Mouse (Mus musculus) naive thymus-derived CD4-positive, alpha-beta T cell, adult 2 months (primary cell): ENCODE results near the gene Ddx20.
A peak's percentile ranks its signal among the peaks of the same experiment; 100 is the strongest.

Experiments used
- DNase-seq: peaks from one replicate; pipeline ENCODE4 v3.0.0-alpha.2; 2011; ENCODE audit warnings: low read depth

The Ddx20 gene

DNA sequence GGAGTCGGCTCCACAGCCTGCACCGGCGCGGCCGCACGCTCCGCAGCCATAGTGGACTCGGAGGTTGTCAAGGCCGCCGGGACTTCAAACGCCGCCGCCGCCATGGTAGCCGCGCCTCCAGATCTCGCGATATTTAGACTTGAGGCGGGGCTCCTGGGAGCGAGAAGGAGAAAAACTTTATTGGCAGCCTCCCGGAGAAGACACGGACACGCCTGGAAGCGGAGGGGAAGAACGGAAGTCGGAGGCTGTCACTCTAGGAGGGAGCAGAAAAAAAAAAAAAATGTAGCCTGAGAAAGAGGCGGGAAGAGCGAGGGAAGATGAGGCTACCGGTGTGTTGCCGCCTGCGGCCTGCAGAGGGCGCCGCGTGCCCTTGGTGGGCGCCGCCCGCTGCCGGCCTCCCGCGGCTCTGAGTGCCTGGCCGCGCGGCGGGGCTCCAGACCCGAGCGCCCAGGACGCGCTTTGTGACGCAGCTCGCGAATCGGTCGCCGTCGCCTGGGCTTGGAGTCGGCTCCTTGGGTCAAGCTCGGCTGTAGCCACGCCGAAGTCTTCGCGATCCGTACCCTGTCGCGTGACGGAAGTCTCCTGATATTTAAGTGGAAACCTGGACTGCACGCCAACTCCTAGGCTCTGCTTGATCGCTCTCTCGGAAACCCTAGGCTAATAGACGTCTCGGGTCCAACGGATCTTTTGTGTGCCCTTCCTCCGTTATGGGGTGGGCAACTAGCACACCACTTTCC is at the start of gene Ddx20:
Gene Ddx20 (minus strand): TSS at position 251 of the 737 bp plus-strand sequence.
- DNase-seq = peak; percentile 97

DNA sequence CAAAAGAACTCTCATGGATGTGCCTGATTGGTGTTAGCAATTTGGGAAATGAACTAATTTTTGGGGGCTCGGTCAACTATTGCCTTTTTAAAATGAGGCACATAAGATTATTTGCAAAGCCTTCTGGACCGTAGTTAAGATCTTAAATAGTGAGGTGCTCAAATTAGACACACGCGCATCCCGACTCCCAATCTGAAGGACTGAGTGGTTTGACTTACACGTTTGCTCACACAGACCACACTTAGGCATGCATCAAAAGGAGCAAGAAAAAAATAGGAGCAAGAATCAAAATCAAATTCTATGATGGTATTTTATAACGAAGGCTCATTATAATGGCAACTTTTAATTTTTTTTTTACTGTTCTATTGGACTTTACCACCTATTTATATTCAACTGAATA is 49.7 kb upstream of the Ddx20 start:
- DNase-seq = no peak

DNA sequence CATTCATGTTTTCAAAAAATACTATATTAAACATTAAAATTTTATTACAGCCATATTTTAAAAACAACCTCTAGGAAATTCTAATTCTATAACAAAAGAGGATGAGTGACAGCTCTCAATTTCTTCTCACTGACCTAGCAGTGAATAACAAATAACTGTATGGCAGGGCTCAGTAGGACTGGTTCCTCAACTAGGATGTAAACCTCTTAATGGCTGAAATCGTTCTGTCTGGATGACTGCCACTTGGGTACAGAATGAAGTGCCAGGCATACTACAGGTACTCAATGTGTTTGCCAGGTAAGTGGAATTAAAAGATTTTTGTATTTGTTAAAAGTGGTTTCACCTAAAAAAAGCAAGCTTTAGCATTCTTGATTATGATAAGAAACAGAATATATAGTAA is 48.8 kb upstream of the Ddx20 start:
- no peak for DNase-seq

DNA sequence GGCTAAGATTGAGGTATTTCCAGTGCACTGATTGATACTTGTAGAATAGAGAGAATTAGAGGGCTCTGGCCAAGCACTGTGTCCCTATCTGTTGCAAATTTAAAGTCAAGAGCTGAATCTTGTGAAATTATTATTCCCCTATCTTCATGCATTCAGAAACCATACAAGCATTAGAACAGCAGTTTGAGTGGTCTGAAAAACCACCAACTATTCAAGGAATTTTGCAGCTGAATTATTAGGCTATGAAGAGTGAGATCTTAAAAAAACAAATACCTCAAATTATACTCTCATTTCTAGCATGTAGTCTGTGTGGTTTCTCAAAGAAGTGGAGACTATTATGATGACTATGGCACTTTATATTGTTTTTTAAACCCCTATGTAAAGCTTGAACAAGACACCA is 47.9 kb upstream of the Ddx20 start:
- DNase-seq = no peak

DNA sequence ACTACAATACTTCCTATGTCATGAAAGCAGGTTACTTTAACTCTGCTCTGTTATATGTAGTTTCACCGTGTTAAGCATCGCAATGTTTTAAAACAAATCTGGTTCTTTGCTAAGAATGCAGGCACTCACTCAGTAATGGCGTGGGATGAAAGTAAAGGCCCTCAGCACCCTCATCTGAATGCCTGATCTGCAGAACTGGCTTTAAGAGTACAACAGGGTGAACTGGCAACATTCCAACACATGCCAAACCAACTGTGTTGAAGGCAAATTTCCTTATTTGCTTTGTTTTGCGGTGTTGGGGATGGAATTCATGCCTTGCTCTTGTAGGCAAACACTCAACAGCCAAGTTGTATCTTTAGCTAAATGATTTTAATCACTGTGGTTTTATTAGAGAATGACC is 46.2 kb upstream of the Ddx20 start:
- no peak for DNase-seq

DNA sequence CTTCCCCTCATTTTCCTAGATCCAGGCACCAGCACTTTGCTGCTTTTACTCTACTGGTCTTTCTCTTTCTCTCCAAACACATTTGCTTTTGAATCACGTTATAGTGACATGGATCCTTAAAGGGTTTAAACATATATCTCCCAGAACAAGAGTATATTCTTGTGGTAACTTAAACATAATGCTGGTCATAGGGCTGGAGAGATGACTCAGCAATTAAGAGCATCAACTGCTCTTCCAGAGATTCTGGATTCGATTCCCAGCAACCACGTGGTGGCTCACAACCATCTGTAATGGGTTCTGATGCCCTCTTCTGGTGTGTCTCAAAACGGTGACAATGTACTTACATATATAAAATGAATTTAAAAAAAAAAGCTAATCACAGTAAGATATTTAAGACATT is 45.0 kb upstream of the Ddx20 start:
- DNase-seq = no peak

DNA sequence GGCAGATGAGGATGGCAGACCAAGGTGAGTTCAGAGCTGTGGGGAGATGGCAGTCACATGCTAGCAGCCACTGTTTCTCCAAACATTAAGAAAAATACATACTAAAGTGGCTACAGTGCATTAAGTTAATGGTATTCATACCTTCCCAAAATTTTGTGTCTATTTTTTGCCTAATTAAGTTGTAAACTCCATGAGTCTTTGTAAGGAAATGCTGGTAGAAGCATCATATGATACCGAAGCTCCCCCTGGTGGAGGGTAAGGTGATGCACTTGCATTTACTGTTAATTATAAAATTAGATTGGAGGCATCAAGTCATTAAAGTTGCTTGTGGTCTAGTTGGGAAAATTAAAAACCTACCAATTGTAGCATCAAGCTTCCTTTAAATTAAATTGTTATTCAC is 38.7 kb upstream of the Ddx20 start:
- DNase-seq = peak; percentile 79

DNA sequence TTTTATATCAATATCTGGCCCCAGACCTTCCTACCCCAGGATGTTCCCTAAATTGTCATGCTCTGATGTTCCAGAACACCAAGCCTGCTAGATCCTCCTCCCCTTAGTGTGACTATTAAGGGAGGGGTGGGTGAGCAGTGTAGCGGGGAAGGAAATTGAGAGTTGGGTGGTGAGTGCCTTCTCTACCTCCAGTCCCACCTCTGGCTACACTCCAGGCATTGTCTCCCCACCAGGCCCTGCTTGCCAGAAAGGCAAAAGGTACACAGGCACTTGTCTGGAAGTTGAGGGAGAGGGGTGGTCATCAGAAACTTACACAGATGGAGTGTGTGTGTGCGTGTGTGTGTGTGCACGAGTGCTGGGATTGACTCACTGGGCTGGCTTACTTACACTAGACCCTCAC is 35.1 kb upstream of the Ddx20 start:
- no peak for DNase-seq

DNA sequence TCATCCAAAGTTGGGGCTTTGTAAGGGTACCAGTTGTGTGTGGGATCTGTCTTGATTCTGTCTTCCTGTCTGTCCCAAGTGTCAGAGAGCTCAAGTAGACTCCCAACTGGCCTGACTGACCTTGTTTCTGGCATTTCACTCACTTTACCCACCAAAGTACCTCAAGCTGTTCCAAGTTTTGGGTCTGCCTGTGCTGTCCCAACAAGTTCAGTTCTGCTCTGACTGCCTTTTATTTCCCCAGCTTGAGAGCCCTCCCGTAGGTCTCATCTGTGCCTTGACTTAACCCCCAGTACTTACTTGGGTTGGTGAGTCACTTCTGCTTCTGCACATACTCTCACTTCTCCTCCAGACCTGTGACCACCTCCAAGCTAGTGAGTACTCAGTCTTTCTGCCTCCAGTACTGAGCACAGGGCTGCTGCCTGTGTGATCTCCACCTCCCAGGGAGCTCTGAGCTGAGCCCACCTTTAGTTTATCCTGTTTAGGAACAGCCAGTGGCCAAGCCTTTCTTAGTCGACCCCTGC is 34.4 kb upstream of the Ddx20 start:
- no peak for DNase-seq

DNA sequence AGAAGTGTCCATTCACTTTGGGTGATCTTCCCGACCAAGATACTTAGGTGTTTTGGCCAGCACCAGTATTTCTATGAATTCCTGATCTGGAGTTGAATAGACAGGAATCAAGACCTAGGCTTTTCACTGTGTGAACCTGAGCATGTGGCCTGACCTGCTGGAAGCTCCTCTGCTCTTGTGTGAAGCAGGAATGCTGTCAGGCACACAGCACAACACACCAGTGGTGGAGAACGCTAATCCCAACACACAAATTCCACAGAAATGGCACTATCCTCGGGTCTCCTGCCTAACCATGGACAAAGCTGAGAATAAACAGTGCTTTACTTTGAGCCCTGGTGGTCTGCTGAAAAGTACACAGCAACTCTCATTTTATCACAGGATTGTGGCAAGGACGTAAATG is 33.1 kb upstream of the Ddx20 start:
- no peak for DNase-seq

DNA sequence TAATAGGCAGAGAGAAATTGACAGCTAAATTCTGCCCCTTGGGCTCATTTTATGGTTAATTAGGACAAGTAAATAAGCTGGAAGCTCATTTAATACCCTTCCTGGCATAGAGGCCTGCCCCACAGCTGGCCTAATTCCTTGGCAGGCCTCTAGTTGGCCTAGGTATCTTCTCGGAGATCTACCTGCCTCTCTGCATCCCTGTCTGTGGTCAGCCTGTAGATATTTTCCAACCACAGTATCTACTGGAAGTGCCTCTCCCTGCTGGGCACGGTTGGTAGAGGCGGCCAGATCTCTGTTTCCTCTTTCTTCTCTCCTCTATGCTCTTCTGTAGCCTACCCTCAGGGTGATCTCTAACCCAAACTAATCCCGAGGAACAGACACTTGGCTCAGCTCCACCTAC is 32.6 kb upstream of the Ddx20 start:
- DNase-seq = no peak

DNA sequence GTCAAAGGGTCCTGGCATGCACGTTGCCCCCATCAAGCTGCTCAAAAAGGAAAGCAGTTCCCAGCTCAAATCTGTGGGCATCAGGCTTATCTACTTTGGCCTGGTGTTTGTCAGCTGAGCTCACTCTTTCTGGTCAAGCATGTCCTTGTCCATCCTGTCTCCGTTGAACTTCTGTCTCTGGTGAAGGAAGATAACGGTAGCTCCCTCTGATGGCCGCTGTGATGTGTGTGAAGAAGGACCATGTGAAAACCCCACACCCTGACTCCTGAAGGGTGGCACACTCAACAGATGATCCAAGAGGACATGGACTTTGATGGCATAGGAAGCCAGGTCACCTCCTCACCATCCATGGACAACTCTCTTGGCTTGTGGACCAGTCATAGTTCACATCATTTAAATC is 31.4 kb upstream of the Ddx20 start:
- DNase-seq = no peak

DNA sequence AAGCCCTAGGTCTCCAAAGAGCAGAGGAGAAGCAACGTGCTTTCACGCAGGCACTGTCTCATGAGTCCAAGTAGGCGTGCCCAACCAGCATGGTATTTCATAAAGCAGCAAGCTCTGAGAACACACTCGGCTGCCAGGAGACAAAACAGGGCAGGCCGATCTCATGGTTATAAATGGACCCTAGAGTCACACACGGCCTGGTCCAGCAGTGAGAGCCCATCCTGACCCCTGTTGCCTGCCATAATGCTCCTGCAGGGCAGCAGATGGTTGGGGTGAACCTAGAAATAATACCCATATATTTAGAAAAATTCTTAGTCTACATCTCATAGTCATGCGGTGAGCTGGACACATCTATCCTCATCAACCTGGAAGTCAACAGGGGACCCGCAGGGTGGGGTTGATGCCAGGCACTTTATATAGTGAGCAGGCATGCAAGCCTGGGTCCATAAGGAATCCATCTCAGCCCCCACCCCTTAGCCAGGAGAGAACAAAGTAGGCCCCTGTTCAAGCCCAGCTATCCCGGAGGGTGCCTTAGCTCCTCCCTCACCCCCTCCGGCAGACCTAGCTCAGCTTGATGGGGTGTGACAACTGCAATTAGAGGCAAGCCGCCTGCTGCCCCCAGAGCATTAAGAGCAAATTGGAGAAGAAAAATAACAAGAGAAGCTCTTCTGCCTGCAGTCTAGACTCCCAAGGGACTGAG is 30.6 kb upstream of the Ddx20 start:
- DNase-seq = no peak

DNA sequence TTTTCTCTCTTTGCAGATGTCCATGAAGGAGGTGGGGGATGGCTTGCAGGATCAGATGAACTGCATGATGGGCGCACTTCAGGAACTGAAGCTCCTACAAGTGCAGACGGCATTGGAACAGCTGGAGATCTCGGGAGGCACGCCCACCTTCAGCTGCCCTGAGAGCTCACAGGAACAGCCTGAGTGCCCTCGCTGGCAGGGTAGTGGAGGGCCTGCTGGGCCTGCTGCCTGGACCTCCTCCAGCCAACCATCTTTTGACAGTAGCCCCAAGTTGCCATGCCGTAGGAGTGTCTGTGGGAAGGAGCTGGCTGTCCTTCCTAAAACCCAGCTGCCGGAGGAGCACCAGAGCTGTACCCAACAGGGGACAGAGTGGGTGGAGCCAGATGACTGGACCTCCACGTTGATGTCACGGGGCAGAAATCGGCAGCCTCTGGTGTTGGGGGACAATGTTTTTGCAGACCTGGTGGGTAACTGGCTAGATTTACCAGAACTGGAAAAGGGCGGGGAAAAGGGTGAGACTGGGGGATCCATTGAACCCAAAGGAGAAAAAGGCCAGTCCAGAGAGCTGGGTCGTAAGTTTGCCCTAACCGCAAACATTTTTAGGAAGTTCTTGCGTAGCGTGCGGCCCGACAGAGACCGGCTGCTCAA is 29.1 kb upstream of the Ddx20 start:
- DNase-seq = no peak

DNA sequence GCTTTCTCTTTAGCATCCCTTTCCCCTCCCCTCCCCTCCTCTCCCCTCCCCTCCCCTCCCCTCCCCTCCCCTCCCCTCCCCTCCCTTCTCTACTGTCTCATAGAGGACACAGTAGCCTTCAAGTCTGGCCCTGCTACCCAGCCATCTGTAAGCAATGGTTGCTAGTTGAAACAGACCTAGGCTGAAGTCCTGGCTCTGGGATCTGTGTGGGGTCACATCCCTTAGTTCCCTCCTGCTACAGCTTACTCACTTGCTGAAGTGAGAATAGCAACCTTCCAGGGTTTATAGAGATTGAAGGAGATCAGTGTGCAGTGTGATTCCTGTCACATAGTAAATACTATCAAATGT is 27.4 kb upstream of the Ddx20 start:
- DNase-seq = no peak

DNA sequence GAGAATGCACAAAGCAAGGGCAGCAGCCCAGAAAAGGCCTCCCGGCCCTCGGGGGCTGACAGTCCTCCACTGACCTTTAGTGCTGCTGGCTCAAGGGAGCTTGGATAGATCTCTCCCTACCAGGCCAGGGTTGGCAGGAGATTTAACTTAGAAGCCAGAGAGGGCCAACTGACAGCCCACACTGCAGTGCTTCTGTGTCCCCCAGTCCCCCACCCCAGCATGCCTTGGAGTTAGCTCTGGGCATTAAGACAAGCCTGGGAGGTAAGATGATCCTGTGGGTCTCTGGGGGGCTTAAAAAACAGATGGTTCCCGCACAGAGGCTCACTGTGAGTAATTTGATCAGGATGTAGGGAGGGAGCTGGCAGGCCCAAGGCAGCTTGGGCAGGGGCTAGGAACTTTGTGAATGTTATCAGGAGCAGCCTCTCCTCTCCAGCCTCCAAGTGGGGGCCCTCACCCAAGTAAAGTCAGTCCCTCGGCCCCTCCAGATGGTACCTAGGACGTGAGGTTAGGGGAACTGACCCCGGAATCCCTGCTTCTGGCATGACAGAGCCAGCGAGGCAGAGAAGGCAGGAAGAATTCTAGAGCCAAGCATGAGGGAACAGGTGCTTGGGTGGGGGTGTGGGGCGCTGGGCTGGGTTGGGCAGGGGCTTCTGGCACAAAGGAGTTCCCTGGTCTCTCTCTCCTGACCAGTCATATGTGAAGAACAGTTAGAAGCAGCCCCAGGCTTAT is 26.9 kb upstream of the Ddx20 start:
- no peak for DNase-seq

DNA sequence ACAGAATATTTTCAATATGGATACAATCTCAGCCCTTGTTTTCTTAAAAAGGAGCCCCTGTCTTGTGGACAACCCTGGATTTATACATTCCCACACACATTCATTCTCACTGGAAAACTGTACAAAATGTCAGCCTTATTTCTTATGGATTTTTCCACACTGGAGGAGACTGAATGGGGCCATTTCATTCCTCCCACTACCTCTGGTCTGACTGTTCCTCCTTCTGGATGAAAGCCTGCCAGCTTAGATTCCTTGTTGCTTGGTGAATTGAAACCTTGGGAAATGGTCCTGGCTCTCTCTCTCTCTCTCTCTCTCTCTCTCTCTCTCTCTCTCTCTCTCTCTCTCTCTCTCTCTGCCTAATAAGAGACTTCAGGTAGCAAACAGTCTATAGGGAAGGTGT is 25.5 kb upstream of the Ddx20 start:
- DNase-seq = no peak

DNA sequence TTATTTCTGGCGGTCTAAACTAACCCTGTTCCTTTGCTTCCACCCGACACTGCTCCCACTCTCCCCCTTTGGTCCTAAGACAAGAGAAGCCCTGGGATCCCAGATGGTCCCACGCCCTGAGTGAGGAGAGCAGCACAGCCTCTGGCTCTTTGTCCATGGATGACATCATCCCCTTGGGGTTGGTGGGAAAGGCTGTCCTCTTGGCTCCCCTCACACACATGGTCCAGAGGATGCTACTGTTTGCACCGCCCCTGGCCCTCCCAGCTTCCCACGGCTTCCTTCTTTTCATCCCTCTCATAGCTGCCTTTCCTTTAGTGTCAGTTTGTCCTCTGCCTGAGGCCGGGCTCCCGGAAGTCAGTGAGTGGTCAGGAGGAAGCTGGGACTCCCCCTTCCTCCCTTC is 24.4 kb upstream of the Ddx20 start:
- no peak for DNase-seq

DNA sequence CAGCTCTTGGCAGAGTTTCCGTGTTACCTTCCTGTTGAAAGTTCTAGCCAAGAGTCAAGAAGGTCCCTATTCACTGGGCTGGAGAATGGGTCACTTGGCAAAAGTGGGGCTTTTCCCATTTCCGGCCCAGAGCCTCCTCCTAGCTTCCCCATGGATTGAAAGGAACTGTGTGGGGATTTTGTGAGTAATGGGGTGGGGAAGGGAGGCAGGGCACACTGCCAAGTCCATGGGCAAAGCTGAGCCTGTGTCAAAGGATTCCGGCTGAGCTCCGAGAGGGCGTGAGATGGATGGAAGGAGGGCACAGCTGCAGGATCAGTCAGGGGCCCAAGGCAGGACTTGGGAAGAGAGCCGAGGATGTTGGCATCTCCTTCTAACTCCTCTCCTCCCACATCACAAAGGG is 22.9 kb upstream of the Ddx20 start:
- DNase-seq = no peak

DNA sequence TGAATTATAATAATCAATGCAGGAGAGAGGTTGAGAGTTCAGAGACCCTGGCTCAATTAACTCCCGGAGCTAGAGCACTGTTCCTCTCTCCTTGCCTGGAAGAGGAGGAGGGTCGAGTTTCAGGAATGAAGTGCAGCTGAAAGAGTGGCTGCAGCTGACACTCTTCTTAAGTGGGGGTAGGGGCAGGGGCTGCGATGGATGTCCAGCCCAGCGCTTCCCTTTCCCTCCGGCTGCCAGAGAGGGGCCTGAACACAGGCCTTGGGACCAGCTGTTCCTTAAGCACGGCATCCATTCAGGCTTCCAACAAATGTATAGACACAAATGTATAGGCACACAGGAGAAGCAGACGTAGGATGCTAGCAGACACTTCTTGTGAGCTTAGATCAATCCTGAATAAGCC is 20.2 kb upstream of the Ddx20 start:
- no peak for DNase-seq

DNA sequence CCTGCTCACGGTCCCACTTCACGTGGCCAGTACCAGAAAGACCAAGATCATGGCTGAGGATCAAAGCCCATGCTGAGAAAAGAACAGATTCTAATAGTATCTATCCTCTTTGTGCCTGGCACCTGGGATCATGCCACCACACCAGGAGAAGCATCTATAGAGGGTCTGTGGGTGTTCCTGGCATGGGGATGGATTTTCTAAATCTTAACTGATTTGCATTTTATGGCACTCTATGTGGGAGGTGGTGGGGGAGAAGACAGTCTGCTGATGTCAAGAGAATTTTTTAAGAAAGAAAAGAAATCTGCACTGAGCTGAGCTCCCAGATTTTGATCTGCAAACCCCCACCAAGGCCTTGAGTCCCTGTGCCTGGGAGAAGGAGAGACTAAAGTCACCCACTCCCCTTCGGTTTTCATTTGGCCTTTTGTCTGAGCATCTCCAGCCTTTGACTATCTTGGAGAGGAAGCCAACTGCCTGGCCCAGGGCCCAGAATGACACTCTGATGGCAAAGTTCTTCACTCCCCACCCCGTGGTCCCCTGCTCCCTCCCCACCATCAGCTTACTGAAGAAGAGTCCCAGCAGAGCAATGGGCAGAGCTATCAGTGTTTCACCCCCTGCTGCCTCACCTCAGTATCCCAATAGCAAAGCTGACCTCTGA is 19.1 kb upstream of the Ddx20 start:
- DNase-seq = no peak

DNA sequence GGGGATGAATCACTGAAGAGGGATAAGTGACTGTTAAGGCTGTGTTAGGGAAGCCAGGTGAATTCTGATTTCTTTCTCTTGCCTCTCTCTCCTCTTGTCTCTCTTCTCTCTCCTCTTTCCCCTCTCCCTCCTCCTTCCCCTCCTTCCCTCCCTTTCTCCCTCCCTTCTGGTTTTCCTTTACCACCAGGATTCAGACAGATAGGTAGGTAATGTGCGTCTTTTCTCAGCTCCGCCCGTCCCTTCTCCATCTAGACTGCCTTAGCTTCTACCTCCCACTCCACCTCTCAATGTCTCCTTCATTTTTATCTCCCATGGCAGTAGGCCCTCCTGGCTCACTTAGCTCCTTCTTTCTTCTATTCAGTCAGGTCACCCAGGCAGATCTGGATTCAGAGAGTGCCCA is 18.2 kb upstream of the Ddx20 start:
- no peak for DNase-seq
